Mouse (Mus musculus) liver, embryonic 14.5 days (tissue): Measurements from ENCODE around the gene Dner. TPM values are rescaled to one million over a fixed set of nuclear protein-coding genes. Genes with fewer than 3 reads are reported as not detected.

Experiments
- ATAC-seq: fragments of 200-750 bp; cut with Nextera tagmentation; 2 replicates; pipeline ENCODE4 v1.8.0; 2017; ENCODE audit warnings: moderate number of reproducible peaks, mild to moderate bottlenecking, moderate library complexity; ENCODE audit not compliant: insufficient read depth
- DNase-seq, 3 experiments: peaks; one replicate each; pipeline ENCODE4 v3.0.0-alpha.2; 2012 to 2013; ENCODE audit warnings: low read depth in 3 of 3, low spot score in 3 of 3
- H3K27ac ChIP-seq: fragments of 300-500 bp; sonication (generic); 2 replicates; pipeline ENCODE4 v1.5.1; 2014; ENCODE audit warnings: moderate library complexity, mild to moderate bottlenecking, control low read depth, inconsistent platforms
- H3K27me3 ChIP-seq: fragments of 300-500 bp; sonication (generic); 2 replicates; pipeline ENCODE4 v1.6.1; 2014; ENCODE audit warnings: mild to moderate bottlenecking, low read length, moderate library complexity; ENCODE audit not compliant: control insufficient read depth, insufficient read depth
- H3K36me3 ChIP-seq: fragments of 300-500 bp; sonication (generic); replicated peaks from 2 replicates; pipeline ENCODE4 v1.6.1; 2014; ENCODE audit warnings: low read depth; ENCODE audit not compliant: control insufficient read depth, insufficient read depth
- H3K4me1 ChIP-seq, 2 experiments: fragments of 200-500 bp in 1 of 2; fragments of 300-500 bp in 1 of 2; sonication (generic) in 1 of 2; replicated peaks; 2 replicates each; pipeline ENCODE4 v1.6.1; 2012 to 2014; ENCODE audit warnings: antibody characterized with exemption in 1 of 2, inconsistent platforms in 1 of 2, low read length in 1 of 2; ENCODE audit not compliant: control insufficient read depth in 2 of 2, insufficient read depth in 2 of 2
- H3K4me2 ChIP-seq: fragments of 300-500 bp; sonication (generic); 2 replicates; pipeline ENCODE4 v1.6.1; 2014; ENCODE audit warnings: low read depth, mild to moderate bottlenecking, control low read depth, moderate library complexity
- H3K4me3 ChIP-seq, 2 experiments: fragments of 200-500 bp in 1 of 2; fragments of 300-500 bp in 1 of 2; sonication (generic) in 1 of 2; 2 replicates each; pipeline ENCODE4 v1.5.1; 2012 to 2014; ENCODE audit warnings: low read depth in 2 of 2, low read length in 2 of 2, mild to moderate bottlenecking in 2 of 2, control low read depth in 1 of 2, inconsistent platforms in 1 of 2, moderate library complexity in 1 of 2; ENCODE audit not compliant: insufficient read depth in 1 of 2
- H3K9ac ChIP-seq: fragments of 300-500 bp; sonication (generic); replicated peaks from 2 replicates; pipeline ENCODE4 v1.6.1; 2014; ENCODE audit warnings: mild to moderate bottlenecking, control low read depth, moderate library complexity
- H3K9me3 ChIP-seq: fragments of 300-500 bp; sonication (generic); 2 replicates; pipeline ENCODE4 v1.6.1; 2016; ENCODE audit warnings: low read length, mixed read lengths; ENCODE audit not compliant: control insufficient read depth
- CTCF ChIP-seq: IDR thresholded peaks from 2 replicates; pipeline ENCODE4 v1.5.1; 2016; ENCODE audit warnings: antibody characterized with exemption, low read depth, control low read depth
- EP300 ChIP-seq: IDR thresholded peaks from 2 replicates; pipeline ENCODE4 v1.6.1; 2016; ENCODE audit warnings: antibody characterized with exemption, low read depth
- WGBS: fragments of 180-500 bp; shearing (Covaris S2); extraction: QIAGEN DNeasy Blood & Tissue Kit; methylation state at CpG from one replicate; pipeline ENCODE4 v1.1.7; 2014; ENCODE audit not compliant: insufficient replicate concordance; 5-methylcytosine and 5-hydroxymethylcytosine counted together
- polyA plus RNA-seq, 2 experiments: library from polyadenylated mRNA; depleted of rRNA in 1 of 2; stranded (reverse) in 1 of 2; unstranded in 1 of 2; fragments of >200 nt; fragmentation: Nextera tagmentation in 1 of 2; extraction: Ambion mirVana in 1 of 2; gene quantifications; 2 replicates each; pipeline versions ENCODE4 v1.2.1 to v1.2.3; 2012 to 2014

Gene Dner
- polyA plus RNA-seq, 2 experiments, result 0.02 TPM; not detected in 1

- H3K4me2 ChIP-seq, result no peak overlapping the region
- H3K9ac ChIP-seq, result no peak overlapping the region
- H3K9me3 ChIP-seq, result no peaks in the 10 kb centered on the region
- no peak for ATAC-seq
- no peak for DNase-seq
- TF ChIP-seq CTCF (no peak), EP300 (no peak)
- H3K36me3 ChIP-seq, result no peaks in the 10 kb centered on the region
- no peak overlapping the region for H3K27ac ChIP-seq
- WGBS, result 63% methylated on average over 7 of the region's 7 CpGs
- no peaks in the 10 kb centered on the region for H3K4me1 ChIP-seq
- no peaks in the 10 kb centered on the region for H3K27me3 ChIP-seq
- H3K4me3 ChIP-seq, result no peak overlapping the region
Measured at GRCm38 (mm10) chr1:84668100-84668846, 27.7 kb downstream of the Dner start.

- WGBS, result 49% methylated on average over 4 of the region's 4 CpGs
- Histone ChIP-seq H3K4me2 (no peak overlapping the region), H3K4me3 (no peak overlapping the region), H3K27me3 (no peaks in the 10 kb centered on the region), H3K36me3 (no peaks in the 10 kb centered on the region), H3K4me1 (no peaks in the 10 kb centered on the region), H3K9me3 (no peaks in the 10 kb centered on the region), H3K27ac (no peak overlapping the region), H3K9ac (no peak overlapping the region)
- no peak for TF ChIP-seq EP300
- TF ChIP-seq CTCF, result no peak
- DNase-seq (no peak), ATAC-seq (no peak)
Measured at GRCm38 (mm10) chr1:84667660-84668059, 28.4 kb downstream of the Dner start.

- WGBS, result 52% methylated on average over 4 of the region's 4 CpGs
- no peak for TF ChIP-seq CTCF
- TF ChIP-seq EP300, result no peak
Measured at GRCm38 (mm10) chr1:84664377-84665118, 31.5 kb downstream of the Dner start.

GRCm38 (mm10) chr1:84646781-84647180, 49.2 kb downstream of the Dner start:
- DNase-seq (no peak), ATAC-seq (no peak)
- WGBS, result 69% methylated on average over 2 of the region's 2 CpGs
- H3K27me3 ChIP-seq, result no peaks in the 10 kb centered on the region
- H3K9me3 ChIP-seq, result no peaks in the 10 kb centered on the region
- H3K4me2 ChIP-seq, result no peak overlapping the region
- H3K36me3 ChIP-seq, result no peaks in the 10 kb centered on the region
- no peak overlapping the region for H3K27ac ChIP-seq
- H3K4me3 ChIP-seq, result no peak overlapping the region
- H3K4me1 ChIP-seq, result no peaks in the 10 kb centered on the region
- H3K9ac ChIP-seq, result no peak overlapping the region
- no peak for TF ChIP-seq CTCF
- no peak for TF ChIP-seq EP300

More at GRCm38 (mm10) chr1:84664377-84665118, 31.5 kb downstream of the Dner start:
- Histone ChIP-seq H3K4me2 (no peak overlapping the region), H3K9me3 (no peaks in the 10 kb centered on the region), H3K9ac (no peak overlapping the region), H3K27ac (no peak overlapping the region), H3K4me1 (no peaks in the 10 kb centered on the region), H3K27me3 (no peaks in the 10 kb centered on the region), H3K4me3 (no peak overlapping the region), H3K36me3 (no peaks in the 10 kb centered on the region)
- ATAC-seq (no peak), DNase-seq (no peak)

DNA sequence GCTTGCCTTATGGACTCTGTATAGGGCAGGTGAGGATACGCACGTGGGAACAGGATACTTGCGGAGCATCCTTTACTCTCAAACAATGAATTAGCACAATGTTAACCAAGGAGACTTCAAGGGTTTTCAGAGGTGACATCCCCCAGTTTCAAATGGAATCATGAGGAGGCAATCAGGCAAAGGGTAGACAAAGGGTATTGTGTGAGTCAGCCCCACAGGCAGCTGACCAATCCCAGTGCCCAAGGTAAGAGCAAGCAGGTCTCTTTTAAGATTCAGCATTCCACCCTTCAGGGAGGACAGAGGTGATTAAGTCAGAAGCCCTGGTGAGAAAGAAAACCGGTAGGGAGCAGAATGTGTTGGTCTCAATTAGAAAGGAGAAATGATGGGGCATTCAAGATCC, 55.6 kb downstream of the Dner start:
- Histone ChIP-seq H3K36me3 (no peaks in the 10 kb centered on the region), H3K9ac (no peak overlapping the region), H3K4me2 (no peak overlapping the region), H3K4me3 (no peak overlapping the region), H3K9me3 (no peaks in the 10 kb centered on the region), H3K27me3 (no peaks in the 10 kb centered on the region), H3K4me1 (no peaks in the 10 kb centered on the region), H3K27ac (no peak overlapping the region)
- TF ChIP-seq EP300 (no peak), CTCF (no peak)
- 57% methylated on average over 4 of the region's 4 CpGs for WGBS
- DNase-seq, result no peak
- ATAC-seq, result no peak
